Comparison of ENCODE assay signal across 10 mouse cellular contexts in the genomic region with DNA sequence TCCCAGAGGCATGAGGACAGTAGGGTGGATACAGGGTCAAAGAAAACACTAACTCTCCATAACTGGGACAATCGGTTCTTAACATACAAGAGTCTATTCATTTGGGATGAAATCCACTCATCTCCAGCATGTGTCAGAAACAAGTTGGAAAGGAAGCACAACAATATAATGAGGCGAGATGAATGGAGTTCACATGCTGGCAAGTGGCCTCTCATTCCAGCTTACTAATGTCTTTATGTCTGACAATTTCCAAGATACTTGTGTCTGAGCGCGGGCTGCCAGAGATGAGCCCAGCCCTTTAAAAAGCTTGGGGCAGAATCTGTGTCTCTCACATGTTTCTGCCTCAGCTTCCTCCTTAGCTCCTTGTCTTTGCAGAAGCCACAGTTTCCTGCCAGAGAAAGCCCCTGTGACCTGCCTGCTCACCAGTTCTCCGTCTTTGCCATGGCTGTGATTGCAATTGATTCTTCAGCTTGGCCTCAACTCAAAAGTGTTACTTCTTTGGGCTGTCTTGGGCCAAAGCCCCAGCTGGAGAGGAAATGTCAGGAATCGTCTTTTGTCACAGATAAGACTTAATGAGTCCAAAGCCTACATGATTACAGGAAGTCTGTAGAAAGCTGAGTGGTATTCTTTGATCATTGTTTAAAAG.
DNase-seq lines count a peak whose midpoint lies in the region; ATAC-seq and TF ChIP-seq lines count a peak whose summit lies in the region.
"Had no signal": no experiment of that assay in that cellular context is flagged by ENCODE, and none has a peak within 500 bp of the region (broad histone marks: within the 10 kb centered on the region; RNA-seq: fewer than 3 reads in every experiment).

No protein-coding gene starts in this region.

- no peaks in the 10 kb centered on the region for H3K9me3 ChIP-seq in heart, embryonic 16.5 days (replicated peaks; ENCODE audit: control insufficient read depth, low read length)
- H3K9me3 ChIP-seq: neural tube, embryonic 12.5 days had no signal

- peak; percentile 4 for DNase-seq in urinary bladder, postnatal 36 days (ENCODE audit: low spot score in 2 of 2)
- no peak for DNase-seq in urinary bladder, adult 2 months (ENCODE audit: low spot score)
- peak; percentile 30 for DNase-seq in liver, adult 2 months (ENCODE audit: extremely low read depth, low read depth, low spot score)
- DNase-seq in thymus, adult 18-20 months: no peak
- DNase-seq in layer of hippocampus, adult 9-11 months: no peak
- DNase-seq in layer of hippocampus, adult 9-10 months (ENCODE audit: low spot score): no peak
- DNase-seq in spleen, postnatal 4 days (ENCODE audit: low spot score in 2 of 2): no peak
- DNase-seq: cerebellum, postnatal 14 days had no signal

- H3K4me1 ChIP-seq in heart, embryonic 16.5 days (ENCODE audit: control insufficient read depth, insufficient read depth, low read length): peaks cover 7% of the 10 kb centered on the region
- H3K4me1 ChIP-seq in liver, adult 2 months (ENCODE audit: control insufficient read depth, insufficient read depth, low read length): peaks cover 3% of the 10 kb centered on the region; the same call in 1 of the 2 replicates
- H3K4me1 ChIP-seq: neural tube, embryonic 12.5 days had no signal

- no peaks in the 10 kb centered on the region for H3K36me3 ChIP-seq in heart, embryonic 16.5 days (ENCODE audit: control insufficient read depth, insufficient read depth)
- H3K36me3 ChIP-seq in liver, adult 2 months (ENCODE audit: control insufficient read depth, insufficient read depth, low read length): no peaks in the 10 kb centered on the region
- H3K36me3 ChIP-seq: neural tube, embryonic 12.5 days had no signal

- H3K27me3 ChIP-seq in heart, embryonic 16.5 days (ENCODE audit: control insufficient read depth, insufficient read depth, low read length): no peaks in the 10 kb centered on the region
- no peaks in the 10 kb centered on the region for H3K27me3 ChIP-seq in liver, adult 2 months (ENCODE audit: control insufficient read depth, insufficient read depth, low read length)
- H3K27me3 ChIP-seq: neural tube, embryonic 12.5 days had no signal

- no peak for TF ChIP-seq POLR2A in liver, adult 2 months (IDR thresholded peaks at IDR 0.05; ENCODE audit: extremely low read depth, insufficient read depth, low read length)

- ATAC-seq in heart, embryonic 16.5 days (replicated peaks; ENCODE audit: extremely low read depth, insufficient read depth, low FRiP score): peak; percentile 52

- H3K9ac ChIP-seq in heart, embryonic 16.5 days (ENCODE audit: low read length): no peak overlapping the region
- no peak overlapping the region for H3K9ac ChIP-seq in liver, adult 2 months (ENCODE audit: low read depth, low read length)
- H3K9ac ChIP-seq: neural tube, embryonic 12.5 days had no signal

- H3K79me2 ChIP-seq in liver, adult 2 months (ENCODE audit: control insufficient read depth, insufficient read depth, low read length): no peaks in the 10 kb centered on the region

- H3K27ac ChIP-seq in heart, embryonic 16.5 days (ENCODE audit: low read length): peak overlapping the region; percentile 28
- H3K27ac ChIP-seq in liver, adult 2 months (replicated peaks; ENCODE audit: insufficient read depth, low read depth, low read length): peak overlapping the region; percentile 44
- H3K27ac ChIP-seq: neural tube, embryonic 12.5 days had no signal

- no peak overlapping the region for H3K4me3 ChIP-seq in heart, embryonic 16.5 days (ENCODE audit: low read length)
- no peak overlapping the region for H3K4me3 ChIP-seq in liver, adult 2 months (ENCODE audit: insufficient read depth, low read depth, low read length)
- H3K4me3 ChIP-seq: neural tube, embryonic 12.5 days had no signal

- WGBS in heart, embryonic 16.5 days: 28% methylated on average over 6 of the region's 6 CpGs
- WGBS in liver, adult 2 months: 57% methylated on average over 6 of the region's 6 CpGs

- no peak for TF ChIP-seq CTCF in liver, adult 2 months (IDR thresholded peaks at IDR 0.05; ENCODE audit: low read depth, low read length)

- no peak overlapping the region for H3K4me2 ChIP-seq in heart, embryonic 16.5 days (ENCODE audit: low read depth, low read length)
- H3K4me2 ChIP-seq: neural tube, embryonic 12.5 days had no signal

Comparison
In these comparisons a context has a peak if more than half of its experiments do, and no peak if none do; other contexts are left out.
1. DNase-seq: peak in urinary bladder, postnatal 36 days (2 of 2) and liver, adult 2 months (single experiment); none in urinary bladder, adult 2 months (single experiment), thymus, adult 18-20 months (0 of 2), layer of hippocampus, adult 9-11 months (single experiment), layer of hippocampus, adult 9-10 months (single experiment) and spleen, postnatal 4 days (0 of 2).